Mouse (Mus musculus): ENCODE data around the gene Grcc10. TPM values are rescaled to one million over a fixed set of nuclear protein-coding genes. Genes with fewer than 3 reads are reported as not detected.
A peak's percentile ranks its signal among the peaks of the same experiment; 100 is the strongest.

Grcc10 gene
- polyA plus RNA-seq, 2 experiments, result 290 to 438 TPM

- Histone ChIP-seq H3K27ac (replicated peaks; ENCODE audit: low read depth, low read length) (no peak overlapping the region), H3K36me3 (ENCODE audit: control insufficient read depth, insufficient read depth, low read length) (no peaks in the 10 kb centered on the region), H3K9me3 (ENCODE audit: control insufficient read depth, low read length) (no peaks in the 10 kb centered on the region), H3K9ac (ENCODE audit: low read depth, low read length, severe bottlenecking) (no peak overlapping the region), H3K4me2 (replicated peaks; ENCODE audit: low read depth, low read length, severe bottlenecking) (no peak overlapping the region), H3K4me3 (replicated peaks; ENCODE audit: low read length) (no peak overlapping the region), H3K4me1 (ENCODE audit: control insufficient read depth, insufficient read depth, low read length) (peaks cover 12% of the 10 kb centered on the region; the same call in 1 of the 2 replicates), H3K27me3 (ENCODE audit: control insufficient read depth, insufficient read depth, low read length) (peaks cover 8% of the 10 kb centered on the region; the same call in 1 of the 2 replicates)
- no peak for DNase-seq (ENCODE audit: low spot score)
- ATAC-seq (ENCODE audit: low FRiP score, low read depth), result no peak
- 88% methylated on average over 7 of the region's 7 CpGs for WGBS
- TF ChIP-seq POLR2A (IDR thresholded peaks at IDR 0.05; ENCODE audit: borderline replicate concordance, extremely low read depth, insufficient read depth, insufficient read length), result no peak
These were observed 24.8 kb upstream of the Grcc10 start for GRCm38 (mm10) chr6:124765951-124766350.

GRCm38 (mm10) chr6:124759259-124759658 lies 18.1 kb upstream of the Grcc10 start:
- Histone ChIP-seq H3K4me2 (replicated peaks; ENCODE audit: low read depth, low read length, severe bottlenecking) (peak overlapping the region; percentile 72), H3K27ac (replicated peaks; ENCODE audit: low read depth, low read length) (peak overlapping the region; percentile 98), H3K27me3 (ENCODE audit: control insufficient read depth, insufficient read depth, low read length) (no peaks in the 10 kb centered on the region), H3K4me1 (ENCODE audit: control insufficient read depth, insufficient read depth, low read length) (peaks cover 28% of the 10 kb centered on the region), H3K36me3 (ENCODE audit: control insufficient read depth, insufficient read depth, low read length) (peaks cover 2% of the 10 kb centered on the region; the same call in 1 of the 2 replicates), H3K9me3 (ENCODE audit: control insufficient read depth, low read length) (no peaks in the 10 kb centered on the region), H3K9ac (ENCODE audit: low read depth, low read length, severe bottlenecking) (0 out of 2 replicates have a peak overlapping the region, but pooled peaks have one; percentile 93), H3K4me3 (replicated peaks; ENCODE audit: low read length) (no peak overlapping the region)
- WGBS, result 1% methylated on average over 5 of the region's 5 CpGs
- TF ChIP-seq POLR2A (IDR thresholded peaks at IDR 0.05; ENCODE audit: borderline replicate concordance, extremely low read depth, insufficient read depth, insufficient read length), result peak; percentile 11; the same call in 1 of the 2 replicates
- ATAC-seq (ENCODE audit: low FRiP score, low read depth) (peak; percentile 21; the same call in 1 of the 2 replicates), DNase-seq (ENCODE audit: low spot score) (peak; percentile 85)

GRCm38 (mm10) chr6:124758849-124759232 lies 17.7 kb upstream of the Grcc10 start:
- peaks cover 32% of the 10 kb centered on the region for H3K4me1 ChIP-seq (ENCODE audit: control insufficient read depth, insufficient read depth, low read length)
- 0 out of 2 replicates have a peak, but pooled peaks have one; percentile 7 for TF ChIP-seq POLR2A (IDR thresholded peaks at IDR 0.05; ENCODE audit: borderline replicate concordance, extremely low read depth, insufficient read depth, insufficient read length)
- 58% methylated on average over 2 of the region's 2 CpGs for WGBS
- peak overlapping the region; percentile 98 for H3K27ac ChIP-seq (replicated peaks; ENCODE audit: low read depth, low read length)
- ATAC-seq (ENCODE audit: low FRiP score, low read depth) (no peak), DNase-seq (ENCODE audit: low spot score) (no peak)
- H3K9me3 ChIP-seq (ENCODE audit: control insufficient read depth, low read length), result no peaks in the 10 kb centered on the region
- 0 out of 2 replicates have a peak overlapping the region, but pooled peaks have one; percentile 93 for H3K9ac ChIP-seq (ENCODE audit: low read depth, low read length, severe bottlenecking)
- H3K4me2 ChIP-seq (replicated peaks; ENCODE audit: low read depth, low read length, severe bottlenecking), result peak overlapping the region; percentile 72
- H3K36me3 ChIP-seq (ENCODE audit: control insufficient read depth, insufficient read depth, low read length), result peaks cover 6% of the 10 kb centered on the region; the same call in 1 of the 2 replicates
- H3K27me3 ChIP-seq (ENCODE audit: control insufficient read depth, insufficient read depth, low read length), result no peaks in the 10 kb centered on the region
- H3K4me3 ChIP-seq (replicated peaks; ENCODE audit: low read length), result no peak overlapping the region

GRCm38 (mm10) chr6:124757909-124758848 lies 17.0 kb upstream of the Grcc10 start:
- Histone ChIP-seq H3K4me1 (ENCODE audit: control insufficient read depth, insufficient read depth, low read length) (peaks cover 36% of the 10 kb centered on the region), H3K9ac (ENCODE audit: low read depth, low read length, severe bottlenecking) (peak overlapping the region; percentile 93), H3K4me2 (replicated peaks; ENCODE audit: low read depth, low read length, severe bottlenecking) (peak overlapping the region; percentile 72), H3K27me3 (ENCODE audit: control insufficient read depth, insufficient read depth, low read length) (no peaks in the 10 kb centered on the region), H3K9me3 (ENCODE audit: control insufficient read depth, low read length) (no peaks in the 10 kb centered on the region), H3K27ac (replicated peaks; ENCODE audit: low read depth, low read length) (peak overlapping the region; percentile 98), H3K36me3 (ENCODE audit: control insufficient read depth, insufficient read depth, low read length) (peaks cover 11% of the 10 kb centered on the region; the same call in 1 of the 2 replicates), H3K4me3 (replicated peaks; ENCODE audit: low read length) (peak overlapping the region; percentile 77)
- ATAC-seq (ENCODE audit: low FRiP score, low read depth), result no peak
- no peak for TF ChIP-seq POLR2A (IDR thresholded peaks at IDR 0.05; ENCODE audit: borderline replicate concordance, extremely low read depth, insufficient read depth, insufficient read length)
- 30% methylated on average over 5 of the region's 5 CpGs for WGBS
- peak; percentile 60 for DNase-seq (ENCODE audit: low spot score)

DNA sequence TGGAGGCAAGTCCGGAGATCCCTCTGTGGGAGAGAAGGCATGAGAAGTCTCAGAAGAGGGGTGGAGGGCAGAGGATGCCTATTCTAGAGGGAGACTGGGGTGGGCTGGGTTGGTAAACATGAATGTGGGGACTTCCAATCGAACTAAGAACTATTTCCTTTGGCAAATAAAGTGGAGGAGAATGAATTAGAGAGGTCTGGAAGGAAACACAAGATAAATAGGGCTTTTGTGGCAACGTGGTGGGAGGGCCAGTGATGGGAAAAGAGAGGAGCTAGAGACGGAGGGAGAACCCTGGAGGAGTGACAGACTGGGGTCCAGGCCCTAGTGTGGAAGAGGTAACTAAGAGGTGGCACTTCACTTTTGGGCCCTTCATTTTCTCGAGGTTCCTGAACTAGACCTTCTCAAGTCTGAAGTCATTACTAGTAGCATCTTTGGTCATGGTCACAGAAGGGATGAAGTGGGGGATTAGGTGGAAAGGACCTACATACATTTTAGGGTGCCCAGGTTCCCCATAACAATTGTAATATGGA lies 16.2 kb upstream of the Grcc10 start:
- WGBS, result 6% methylated on average over 5 of the region's 5 CpGs
- no peak for TF ChIP-seq POLR2A (IDR thresholded peaks at IDR 0.05; ENCODE audit: borderline replicate concordance, extremely low read depth, insufficient read depth, insufficient read length)
- Histone ChIP-seq H3K9ac (ENCODE audit: low read depth, low read length, severe bottlenecking) (peak overlapping the region; percentile 93), H3K27ac (replicated peaks; ENCODE audit: low read depth, low read length) (peak overlapping the region; percentile 98), H3K4me3 (replicated peaks; ENCODE audit: low read length) (peak overlapping the region; percentile 77), H3K27me3 (ENCODE audit: control insufficient read depth, insufficient read depth, low read length) (no peaks in the 10 kb centered on the region), H3K4me1 (ENCODE audit: control insufficient read depth, insufficient read depth, low read length) (peaks cover 36% of the 10 kb centered on the region), H3K36me3 (ENCODE audit: control insufficient read depth, insufficient read depth, low read length) (peaks cover 11% of the 10 kb centered on the region; the same call in 1 of the 2 replicates), H3K4me2 (replicated peaks; ENCODE audit: low read depth, low read length, severe bottlenecking) (peak overlapping the region; percentile 72), H3K9me3 (ENCODE audit: control insufficient read depth, low read length) (no peaks in the 10 kb centered on the region)
- ATAC-seq (ENCODE audit: low FRiP score, low read depth) (no peak), DNase-seq (ENCODE audit: low spot score) (no peak)

Measured in limb, embryonic 14.5 days (tissue).